Mouse (Mus musculus) layer of hippocampus, adult 2 months (tissue): ENCODE data around the gene Cped1. TPM values are rescaled to one million over a fixed set of nuclear protein-coding genes. Genes with fewer than 3 reads are reported as not detected.

Experiments
- DNase-seq, 2 experiments: peaks; one replicate each; pipeline ENCODE4 v3.0.0; 2022; ENCODE audit warnings: low spot score in 2 of 2
- H3K27ac ChIP-seq: fragments of 200-600 bp; 2 replicates; pipeline ENCODE4 v1.8.1; 2022
- H3K4me3 ChIP-seq: fragments of 200-600 bp; 2 replicates; pipeline ENCODE4 v1.8.1; 2022; ENCODE audit warnings: mild to moderate bottlenecking
- CTCF ChIP-seq: fragments of 200-600 bp; conservative IDR thresholded peaks from 2 replicates; pipeline ENCODE4 v1.8.1; 2022; ENCODE audit warnings: antibody characterized with exemption, mild to moderate bottlenecking, moderate library complexity
- total RNA-seq, 2 experiments: library from RNA; stranded (reverse); gene quantifications; 2 replicates each; pipeline ENCODE4 v1.2.3; 2021

The Cped1 gene
- total RNA-seq, 2 experiments from 2014 or later = 2.5 to 3.5 TPM

DNA sequence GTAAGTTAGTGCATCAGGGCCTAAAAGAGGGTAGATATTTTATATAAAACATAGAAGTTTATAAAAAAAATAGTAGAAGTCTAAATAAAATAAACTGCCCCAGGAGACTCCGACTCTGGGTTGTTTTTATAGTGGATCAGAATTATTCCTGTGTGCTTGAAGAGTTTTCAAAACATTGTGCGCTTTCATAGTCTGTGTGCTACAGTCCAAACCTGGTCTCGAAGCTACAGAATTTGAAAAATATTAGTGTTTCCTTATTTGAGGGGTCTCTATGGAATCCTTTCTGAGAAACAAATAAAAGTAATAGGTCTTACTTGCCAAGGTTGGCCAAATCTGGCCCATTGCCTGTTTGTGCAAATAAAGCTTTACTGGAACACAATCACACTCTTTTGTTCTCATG, 35.6 kb downstream of the Cped1 start:
- TF ChIP-seq CTCF = no peak
- no peak for DNase-seq

DNA sequence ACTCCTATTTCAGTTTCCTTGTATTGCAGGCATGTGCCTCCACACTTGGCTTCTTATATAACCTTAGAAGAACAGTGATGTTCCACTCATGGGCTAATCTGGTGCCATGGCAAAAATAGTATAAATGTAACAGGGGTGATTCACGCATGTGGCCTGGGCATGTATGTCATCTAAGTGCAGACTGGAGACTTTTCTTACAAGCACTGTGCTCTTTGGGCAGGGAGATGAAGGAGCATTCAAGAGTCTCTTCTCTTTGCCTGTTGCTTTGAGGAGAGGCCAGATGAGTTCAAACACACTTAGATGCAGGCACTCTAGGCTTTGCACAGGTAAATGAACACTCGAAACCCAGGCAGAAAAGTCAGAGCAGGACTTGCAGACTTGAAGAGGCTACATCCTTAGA, 38.5 kb downstream of the Cped1 start:
- H3K4me3 ChIP-seq = no peak overlapping the region
- DNase-seq = no peak
- no peak overlapping the region for H3K27ac ChIP-seq
- no peak for TF ChIP-seq CTCF

More for the DNA sequence above, 35.6 kb downstream of the Cped1 start:
- Histone ChIP-seq H3K4me3 (no peak overlapping the region), H3K27ac (no peak overlapping the region)

- no peak for TF ChIP-seq CTCF
- Histone ChIP-seq H3K27ac (no peak overlapping the region; the same call in 1 of the 2 replicates), H3K4me3 (peak overlapping the region; percentile 44)
- DNase-seq = no peak
Observed at GRCm38 (mm10) chr6:22025584-22026357, 40.1 kb downstream of the Cped1 start.

- Histone ChIP-seq H3K27ac (no peak overlapping the region; the same call in 1 of the 2 replicates), H3K4me3 (peak overlapping the region; percentile 44)
- no peak for DNase-seq
- TF ChIP-seq CTCF = no peak
Observed at GRCm38 (mm10) chr6:22026358-22026673, 40.6 kb downstream of the Cped1 start.

- no peak for TF ChIP-seq CTCF
- H3K4me3 ChIP-seq = peak overlapping the region; percentile 44
- DNase-seq = no peak
- H3K27ac ChIP-seq = no peak overlapping the region; the same call in 1 of the 2 replicates
Observed at GRCm38 (mm10) chr6:22026761-22027594, 41.3 kb downstream of the Cped1 start.

DNA sequence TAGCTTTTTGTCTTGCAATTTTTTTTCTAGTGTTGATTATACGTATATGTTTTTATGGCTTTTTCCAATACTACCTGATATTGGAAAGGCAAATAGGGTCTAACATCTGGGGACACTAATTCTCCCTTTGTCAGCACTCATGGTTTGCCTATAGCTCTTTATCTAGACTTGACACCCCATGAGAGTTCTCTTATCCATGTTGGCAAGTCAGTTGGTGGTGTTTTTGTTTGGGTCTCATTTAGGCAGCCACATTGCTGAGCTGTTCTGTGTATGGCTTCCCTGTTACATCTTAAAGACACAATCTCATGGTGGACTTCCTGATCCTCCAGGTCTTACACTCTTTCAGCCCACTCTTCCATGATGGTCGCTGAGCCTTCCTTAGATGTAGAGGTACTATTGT, 42.1 kb downstream of the Cped1 start:
- Histone ChIP-seq H3K27ac (no peak overlapping the region), H3K4me3 (no peak overlapping the region)
- no peak for DNase-seq
- no peak for TF ChIP-seq CTCF

- H3K4me3 ChIP-seq = no peak overlapping the region
- no peak for TF ChIP-seq CTCF
- DNase-seq = peak in 1 of 2 experiments; percentile 36
- H3K27ac ChIP-seq = no peak overlapping the region
Observed at GRCm38 (mm10) chr6:22030381-22030780, 44.7 kb downstream of the Cped1 start.

GRCm38 (mm10) chr6:22033188-22033587, 47.5 kb downstream of the Cped1 start:
- Histone ChIP-seq H3K27ac (no peak overlapping the region), H3K4me3 (no peak overlapping the region)
- no peak for TF ChIP-seq CTCF
- DNase-seq = no peak

- H3K4me3 ChIP-seq = no peak overlapping the region
- no peak for DNase-seq
- no peak for TF ChIP-seq CTCF
Observed at GRCm38 (mm10) chr6:22035408-22035807, 49.7 kb downstream of the Cped1 start.

DNA sequence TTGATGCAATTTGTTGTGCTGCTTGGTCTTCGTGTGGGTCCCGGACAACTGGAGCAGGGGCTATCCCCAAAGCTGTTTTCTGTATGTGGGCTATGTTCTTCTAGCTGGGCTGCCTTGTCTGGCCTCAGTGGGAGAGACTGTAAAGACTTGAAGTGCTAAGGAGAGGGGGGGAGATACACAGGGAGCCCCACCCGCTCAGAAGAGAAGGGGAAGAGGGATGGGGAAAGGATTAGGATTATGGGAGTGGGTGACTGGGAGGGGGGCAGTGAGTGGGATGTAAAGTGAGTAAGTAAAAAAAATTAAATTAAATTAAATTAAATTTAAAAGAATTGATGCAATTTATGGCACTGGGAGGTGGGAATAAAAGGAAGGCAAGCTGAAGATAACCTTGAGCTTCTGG, 50.2 kb downstream of the Cped1 start:
- no peak for DNase-seq
- Histone ChIP-seq H3K4me3 (no peak overlapping the region), H3K27ac (no peak overlapping the region)
- TF ChIP-seq CTCF = no peak

More at GRCm38 (mm10) chr6:22035408-22035807, 49.7 kb downstream of the Cped1 start:
- no peak overlapping the region for H3K27ac ChIP-seq

DNA sequence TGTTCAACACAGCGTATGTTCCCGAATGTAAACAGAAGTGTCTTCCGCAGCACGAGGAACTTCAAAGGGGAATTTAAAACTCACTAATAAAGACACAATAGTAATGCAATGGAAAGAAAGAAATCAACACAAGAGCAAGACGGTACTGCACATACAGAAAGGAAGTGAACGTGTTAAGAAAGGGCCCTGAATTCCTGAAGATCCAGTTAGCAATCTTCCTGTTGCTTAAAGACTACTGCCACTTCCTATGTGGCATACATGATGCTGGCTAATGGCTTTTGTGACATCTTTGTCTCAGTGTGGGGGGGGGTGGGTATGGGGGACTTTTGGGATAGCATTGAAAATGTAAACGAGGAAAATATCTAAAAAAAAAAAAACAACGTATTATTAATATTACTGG, 50.7 kb downstream of the Cped1 start:
- no peak overlapping the region for H3K27ac ChIP-seq
- DNase-seq = no peak
- no peak overlapping the region for H3K4me3 ChIP-seq
- TF ChIP-seq CTCF = no peak

GRCm38 (mm10) chr6:22036911-22037310, 51.2 kb downstream of the Cped1 start:
- H3K4me3 ChIP-seq = no peak overlapping the region
- DNase-seq = no peak
- no peak for TF ChIP-seq CTCF

GRCm38 (mm10) chr6:22037441-22038050, 51.8 kb downstream of the Cped1 start:
- no peak for TF ChIP-seq CTCF
- Histone ChIP-seq H3K27ac (no peak overlapping the region), H3K4me3 (no peak overlapping the region)
- no peak for DNase-seq

More at GRCm38 (mm10) chr6:22036911-22037310, 51.2 kb downstream of the Cped1 start:
- no peak overlapping the region for H3K27ac ChIP-seq
